ENCODE assay signal across 22 mouse cellular contexts in the genomic region with DNA sequence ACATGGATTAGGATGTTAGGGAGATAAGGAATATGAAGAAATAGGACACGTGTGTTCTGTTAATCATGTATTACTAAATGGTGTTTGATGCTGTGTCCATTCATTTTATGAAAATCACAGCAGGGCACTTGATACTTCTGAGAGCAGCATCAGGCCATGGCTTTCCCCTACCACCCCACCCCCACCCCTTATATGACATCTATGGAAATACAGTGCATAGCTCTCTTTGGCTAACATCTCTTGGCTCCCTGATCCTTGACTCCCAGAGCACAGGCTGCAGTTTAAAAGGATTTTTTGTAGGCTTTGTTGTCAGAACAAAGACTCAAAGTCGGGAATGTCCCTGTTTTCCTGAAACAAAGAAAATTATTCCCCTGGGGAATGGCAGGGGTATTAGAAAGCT. TPM values are rescaled to one million over a fixed set of nuclear protein-coding genes. Genes with fewer than 3 reads are reported as not detected.
DNase-seq lines count a peak whose midpoint lies in the region; ATAC-seq and TF ChIP-seq lines count a peak whose summit lies in the region.
"Had no signal": no experiment of that assay in that cellular context is flagged by ENCODE, and none has a peak within 500 bp of the region (broad histone marks: within the 10 kb centered on the region; RNA-seq: fewer than 3 reads in every experiment).

No protein-coding gene starts in this region.

- H3K36me3 ChIP-seq in forebrain, embryonic 11.5 days (ENCODE audit: control insufficient read depth, insufficient read depth, low read length) = no peaks in the 10 kb centered on the region
- H3K36me3 ChIP-seq in forebrain, embryonic 15.5 days = no peaks in the 10 kb centered on the region
- no peaks in the 10 kb centered on the region for H3K36me3 ChIP-seq in midbrain, embryonic 12.5 days
- H3K36me3 ChIP-seq in midbrain, postnatal 0 days (ENCODE audit: insufficient read depth, low read length) = no peaks in the 10 kb centered on the region
- H3K36me3 ChIP-seq: forebrain, embryonic 10.5 days; heart, embryonic 12.5 days; heart, embryonic 15.5 days; hindbrain, embryonic 10.5 days; hindbrain, embryonic 15.5 days had no signal

- no peak overlapping the region for H3K27ac ChIP-seq in forebrain, embryonic 11.5 days (ENCODE audit: low read depth, low read length)
- H3K27ac ChIP-seq in forebrain, embryonic 15.5 days (replicated peaks) = no peak overlapping the region
- no peak overlapping the region for H3K27ac ChIP-seq in midbrain, embryonic 12.5 days (replicated peaks)
- H3K27ac ChIP-seq in midbrain, postnatal 0 days (ENCODE audit: low read depth, low read length) = no peak overlapping the region
- H3K27ac ChIP-seq: forebrain, embryonic 10.5 days; heart, embryonic 15.5 days; hindbrain, embryonic 10.5 days; hindbrain, embryonic 15.5 days had no signal

- 34% methylated on average over 2 of the region's 2 CpGs for WGBS in forebrain, embryonic 11.5 days
- WGBS in forebrain, embryonic 15.5 days = 24% methylated on average over 2 of the region's 2 CpGs
- 32% methylated on average over 2 of the region's 2 CpGs for WGBS in midbrain, embryonic 12.5 days
- WGBS in midbrain, postnatal 0 days = 27% methylated on average over 2 of the region's 2 CpGs

- no peaks in the 10 kb centered on the region for H3K27me3 ChIP-seq in forebrain, embryonic 11.5 days (ENCODE audit: control insufficient read depth, insufficient read depth, low read length)
- H3K27me3 ChIP-seq in forebrain, embryonic 15.5 days = no peaks in the 10 kb centered on the region
- H3K27me3 ChIP-seq in midbrain, embryonic 12.5 days = no peaks in the 10 kb centered on the region
- H3K27me3 ChIP-seq in midbrain, postnatal 0 days (ENCODE audit: insufficient read depth, low read length) = no peaks in the 10 kb centered on the region
- H3K27me3 ChIP-seq: heart, embryonic 12.5 days; heart, embryonic 15.5 days; hindbrain, embryonic 15.5 days had no signal

- H3K9ac ChIP-seq in forebrain, embryonic 11.5 days (ENCODE audit: low read length) = no peak overlapping the region
- no peak overlapping the region for H3K9ac ChIP-seq in forebrain, embryonic 15.5 days (replicated peaks)
- no peak overlapping the region for H3K9ac ChIP-seq in midbrain, embryonic 12.5 days (replicated peaks)
- no peak overlapping the region for H3K9ac ChIP-seq in midbrain, postnatal 0 days (replicated peaks; ENCODE audit: low read length, poor library complexity, severe bottlenecking)
- H3K9ac ChIP-seq: heart, embryonic 12.5 days; heart, embryonic 15.5 days; hindbrain, embryonic 15.5 days had no signal

- TF ChIP-seq CTCF in midbrain, postnatal 0 days (IDR thresholded peaks at IDR 0.05) = no peak

- H3K4me3 ChIP-seq in forebrain, embryonic 11.5 days (ENCODE audit: low read depth, low read length) = no peak overlapping the region
- H3K4me3 ChIP-seq in forebrain, embryonic 15.5 days = no peak overlapping the region
- H3K4me3 ChIP-seq in midbrain, embryonic 12.5 days = no peak overlapping the region
- H3K4me3 ChIP-seq in midbrain, postnatal 0 days (ENCODE audit: low read depth, low read length) = no peak overlapping the region
- H3K4me3 ChIP-seq: forebrain, embryonic 10.5 days; heart, embryonic 12.5 days; heart, embryonic 15.5 days; hindbrain, embryonic 10.5 days; hindbrain, embryonic 15.5 days had no signal

- H3K4me1 ChIP-seq in forebrain, embryonic 11.5 days (replicated peaks; ENCODE audit: control insufficient read depth, insufficient read depth, low read length) = 0 out of 2 replicates have a peak, but pooled peaks cover 2% of the 10 kb centered on the region
- peaks cover 12% of the 10 kb centered on the region for H3K4me1 ChIP-seq in forebrain, embryonic 15.5 days
- H3K4me1 ChIP-seq in midbrain, embryonic 12.5 days = 0 out of 2 replicates have a peak, but pooled peaks cover 10% of the 10 kb centered on the region
- H3K4me1 ChIP-seq in midbrain, postnatal 0 days (ENCODE audit: insufficient read depth, low read length) = no peaks in the 10 kb centered on the region
- H3K4me1 ChIP-seq: heart, embryonic 12.5 days; heart, embryonic 15.5 days; hindbrain, embryonic 15.5 days had no signal

- DNase-seq in forebrain, embryonic 11.5 days (ENCODE audit: low spot score) = no peak
- no peak for DNase-seq in midbrain, postnatal 0 days (ENCODE audit: low spot score)
- peak; percentile 11 for DNase-seq in retina, postnatal 1 day
- no peak for DNase-seq in retina, embryonic 14.5 days (ENCODE audit: low spot score)
- no peak for DNase-seq in adrenal gland, postnatal 14 days
- DNase-seq: adrenal gland, adult 2 months; adrenal gland, postnatal 25 days; cerebellum, adult 18-20 months; cerebellum, adult 9-10 months; cerebellum, postnatal 14 days; gastrocnemius, postnatal 25 days; heart, adult 18-20 months; heart, postnatal 10 days; heart, postnatal 36 days had no signal

- H3K4me2 ChIP-seq in forebrain, embryonic 11.5 days (ENCODE audit: low read depth, low read length, severe bottlenecking) = no peak overlapping the region
- no peak overlapping the region for H3K4me2 ChIP-seq in forebrain, embryonic 15.5 days (replicated peaks)
- H3K4me2 ChIP-seq in midbrain, embryonic 12.5 days (replicated peaks) = no peak overlapping the region
- no peak overlapping the region for H3K4me2 ChIP-seq in midbrain, postnatal 0 days (ENCODE audit: low read depth, low read length, poor library complexity, severe bottlenecking)
- H3K4me2 ChIP-seq: heart, embryonic 12.5 days; heart, embryonic 15.5 days; hindbrain, embryonic 15.5 days had no signal

- H3K9me3 ChIP-seq in forebrain, embryonic 11.5 days (ENCODE audit: control insufficient read depth, low read length) = no peaks in the 10 kb centered on the region
- no peaks in the 10 kb centered on the region for H3K9me3 ChIP-seq in forebrain, embryonic 15.5 days
- H3K9me3 ChIP-seq in midbrain, embryonic 12.5 days = no peaks in the 10 kb centered on the region
- no peaks in the 10 kb centered on the region for H3K9me3 ChIP-seq in midbrain, postnatal 0 days (ENCODE audit: low read length)
- H3K9me3 ChIP-seq: forebrain, embryonic 10.5 days; heart, embryonic 12.5 days; heart, embryonic 15.5 days; hindbrain, embryonic 10.5 days; hindbrain, embryonic 15.5 days had no signal

- ATAC-seq in forebrain, embryonic 11.5 days (replicated peaks; ENCODE audit: low FRiP score) = peak; percentile 15; the same call in 1 of the 2 replicates
- no peak for ATAC-seq in forebrain, embryonic 15.5 days (replicated peaks)
- 0 out of 2 replicates have a peak, but pooled peaks have one; percentile 57 for ATAC-seq in midbrain, embryonic 12.5 days (ENCODE audit: low FRiP score, low read depth)
- no peak for ATAC-seq in midbrain, postnatal 0 days (ENCODE audit: low FRiP score)
- ATAC-seq: forebrain, embryonic 14.5 days had no signal

RNA-seq across cellular contexts. Expression of gene Robo2, which starts 43.6 kb away (rescaled TPM):
- 27.6 and 33.7 TPM in 2 replicates for polyA plus RNA-seq in forebrain, embryonic 11.5 days (2014; fragmentation: Nextera tagmentation; extraction: Ambion mirVana)
- 102 and 112 TPM in 2 replicates for polyA plus RNA-seq in forebrain, embryonic 15.5 days (2015; fragmentation: Nextera tagmentation; extraction: Ambion mirVana)
- polyA plus RNA-seq in midbrain, embryonic 12.5 days (2016; fragmentation: Nextera tagmentation; extraction: Ambion mirVana) = 60.7 and 61.0 TPM in 2 replicates
- 134 and 171 TPM in 2 replicates for total RNA-seq in midbrain, postnatal 0 days (2014; rRNA removed)
- polyA plus RNA-seq in midbrain, postnatal 0 days (2015; fragmentation: Nextera tagmentation; extraction: Ambion mirVana) = 49.8 and 50.4 TPM in 2 replicates
- 5.8 and 9.3 TPM in 2 replicates for total RNA-seq in adrenal gland, postnatal 14 days (2021)

Comparison
In these comparisons a context has a peak if more than half of its experiments do, and no peak if none do; other contexts are left out.
1. ATAC-seq: peak in forebrain, embryonic 11.5 days (single experiment) and midbrain, embryonic 12.5 days (single experiment); none in forebrain, embryonic 15.5 days (single experiment) and midbrain, postnatal 0 days (single experiment).